Mouse (Mus musculus) G1E (cell line): ENCODE results near the gene Pex5l.

ENCODE experiments used
- CTCF ChIP-seq: IDR thresholded peaks from 2 replicates; pipeline ENCODE4 v1.5.1; 2012; ENCODE audit warnings: low read depth, low read length, inconsistent platforms, mixed read lengths
- POLR2AphosphoS5 ChIP-seq: IDR thresholded peaks from 2 replicates; pipeline ENCODE4 v1.6.1; 2012; ENCODE audit warnings: low read depth, low read length, inconsistent platforms; ENCODE audit not compliant: insufficient replicate concordance
- TAL1 ChIP-seq: conservative IDR thresholded peaks from 2 replicates; pipeline ENCODE4 v1.6.1; 2012; ENCODE audit warnings: low read depth, low read length, inconsistent platforms, mixed read lengths

- TF ChIP-seq POLR2AphosphoS5, result no peak
- no peak for TF ChIP-seq CTCF
- TF ChIP-seq TAL1, result no peak
These were observed 20.8 kb upstream of the Pex5l start for GRCm38 (mm10) chr3:33163821-33164220.
